Mouse (Mus musculus): ENCODE measurements at regions not wholly inside any gene's neighbourhood (a gene's known extent, or its start where the extent isn't known, plus 50 kb on each side); places are given as distances from the start of the nearest gene placed in this dataset.
A peak's percentile ranks its signal among the peaks of the same experiment; 100 is the strongest.

- DNase-seq (ENCODE audit: low spot score in 2 of 2): peak; percentile 55
These were observed 51.6 kb downstream of the Bex3 start for GRCm38 (mm10) chrX:136321692-136322091.

GRCm38 (mm10) chrX:136365809-136366208 is 95.8 kb downstream of the Bex3 start:
- no peak for DNase-seq (ENCODE audit: low spot score in 2 of 2)
